Comparison of ENCODE assay signal across 19 mouse cellular contexts in the genomic region with DNA sequence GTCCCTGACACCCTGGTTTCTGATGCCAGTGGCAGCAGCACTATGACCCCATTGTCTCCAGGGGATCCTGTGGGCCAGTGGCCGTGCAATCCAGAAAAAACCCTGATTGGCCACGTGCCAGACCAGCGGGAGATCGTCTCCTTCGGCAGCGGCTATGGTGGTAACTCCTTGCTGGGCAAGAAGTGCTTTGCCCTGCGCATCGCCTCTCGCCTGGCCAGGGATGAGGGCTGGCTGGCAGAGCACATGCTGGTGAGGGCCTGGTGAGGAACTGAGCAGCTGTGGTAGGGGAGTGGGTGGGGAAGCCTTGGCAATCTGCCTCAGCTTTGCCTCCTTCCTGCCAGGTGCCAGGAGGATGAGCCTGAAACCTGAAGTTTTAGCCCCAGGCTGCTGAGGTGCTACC. TPM values are rescaled to one million over a fixed set of nuclear protein-coding genes. Genes with fewer than 3 reads are reported as not detected.
A peak's percentile ranks its signal among the peaks of the same experiment; 100 is the strongest.
DNase-seq lines count a peak whose midpoint lies in the region; ATAC-seq and TF ChIP-seq lines count a peak whose summit lies in the region.
"Had no signal": no experiment of that assay in that cellular context is flagged by ENCODE, and none has a peak within 500 bp of the region (broad histone marks: within the 10 kb centered on the region; RNA-seq: fewer than 3 reads in every experiment).

No protein-coding gene starts in this region.

- no peak for TF ChIP-seq POLR2A in myocyte (IDR thresholded peaks at IDR 0.05; ENCODE audit: insufficient read length, low read depth)

- H3ac ChIP-seq in myocyte (ENCODE audit: control insufficient read depth, insufficient read length) = no peak overlapping the region

- no peak for ATAC-seq in hindbrain, embryonic 13.5 days (ENCODE audit: low FRiP score)
- no peak for ATAC-seq in hindbrain, embryonic 12.5 days (ENCODE audit: low FRiP score)
- ATAC-seq in heart, embryonic 11.5 days (replicated peaks; ENCODE audit: insufficient number of reproducible peaks, low FRiP score, low TSS enrichment) = no peak
- ATAC-seq: inflammation-experienced regulatory T-cells, adult 6 months had no signal

- H3K4me1 ChIP-seq in hindbrain, embryonic 13.5 days (replicated peaks) = peaks cover 39% of the 10 kb centered on the region
- H3K4me1 ChIP-seq in hindbrain, embryonic 12.5 days = peaks cover 22% of the 10 kb centered on the region
- H3K4me1 ChIP-seq in heart, embryonic 11.5 days (ENCODE audit: control insufficient read depth, insufficient read depth, low read length) = peaks cover 12% of the 10 kb centered on the region

- no peak overlapping the region for H3K4me2 ChIP-seq in hindbrain, embryonic 13.5 days
- no peak overlapping the region for H3K4me2 ChIP-seq in hindbrain, embryonic 12.5 days (replicated peaks)
- no peak overlapping the region for H3K4me2 ChIP-seq in myocyte (ENCODE audit: low read depth)
- no peak overlapping the region for H3K4me2 ChIP-seq in heart, embryonic 11.5 days
- H3K4me2 ChIP-seq: embryonic facial prominence, embryonic 15.5 days; midbrain, embryonic 12.5 days had no signal

- 65% methylated on average over 9 of the region's 9 CpGs for WGBS in hindbrain, embryonic 13.5 days
- WGBS in hindbrain, embryonic 12.5 days = 79% methylated on average over 9 of the region's 9 CpGs
- WGBS in heart, embryonic 11.5 days (ENCODE audit: insufficient replicate concordance) = 84% methylated on average over 9 of the region's 9 CpGs

- H3K79me2 ChIP-seq in myocyte (ENCODE audit: control insufficient read depth, insufficient read depth) = peaks cover 34% of the 10 kb centered on the region

- H3K27ac ChIP-seq in hindbrain, embryonic 13.5 days = no peak overlapping the region
- H3K27ac ChIP-seq in hindbrain, embryonic 12.5 days = no peak overlapping the region
- no peak overlapping the region for H3K27ac ChIP-seq in heart, embryonic 11.5 days (ENCODE audit: low read depth, low read length)
- H3K27ac ChIP-seq: embryonic facial prominence, embryonic 15.5 days; heart, embryonic 10.5 days; kidney, postnatal 0 days; midbrain, embryonic 12.5 days had no signal

- peak overlapping the region; percentile 46; the same call in 1 of the 2 replicates for H3K9ac ChIP-seq in hindbrain, embryonic 13.5 days
- no peak overlapping the region for H3K9ac ChIP-seq in hindbrain, embryonic 12.5 days
- H3K9ac ChIP-seq in heart, embryonic 11.5 days (ENCODE audit: low read depth, low read length) = no peak overlapping the region
- H3K9ac ChIP-seq: embryonic facial prominence, embryonic 15.5 days; midbrain, embryonic 12.5 days had no signal

- H3K36me3 ChIP-seq in hindbrain, embryonic 13.5 days = peaks cover 42% of the 10 kb centered on the region
- H3K36me3 ChIP-seq in hindbrain, embryonic 12.5 days = peaks cover 32% of the 10 kb centered on the region
- H3K36me3 ChIP-seq in myocyte (ENCODE audit: control insufficient read depth, insufficient read depth) = peaks cover 68% of the 10 kb centered on the region
- H3K36me3 ChIP-seq in heart, embryonic 11.5 days (ENCODE audit: control insufficient read depth, insufficient read depth, low read length) = peaks cover 8% of the 10 kb centered on the region; the same call in 1 of the 2 replicates

- peaks cover 1% of the 10 kb centered on the region; the same call in 1 of the 2 replicates for H3K27me3 ChIP-seq in hindbrain, embryonic 13.5 days
- no peaks in the 10 kb centered on the region for H3K27me3 ChIP-seq in hindbrain, embryonic 12.5 days
- H3K27me3 ChIP-seq in myocyte (ENCODE audit: control insufficient read depth, insufficient read depth, insufficient read length) = no peaks in the 10 kb centered on the region
- H3K27me3 ChIP-seq in heart, embryonic 11.5 days (ENCODE audit: control insufficient read depth, insufficient read depth, low read length) = no peaks in the 10 kb centered on the region
- H3K27me3 ChIP-seq: CH12.LX; embryonic facial prominence, embryonic 15.5 days; midbrain, embryonic 12.5 days had no signal

- peak; percentile 40 for DNase-seq in adrenal gland, postnatal 10 days
- DNase-seq in adrenal gland, postnatal 4 days (ENCODE audit: low spot score in 2 of 2) = no peak
- DNase-seq in right cerebral cortex, postnatal 4 days = peak; percentile 31
- DNase-seq in right cerebral cortex, adult 2 months (ENCODE audit: low spot score in 2 of 2) = no peak
- DNase-seq: gastrocnemius, postnatal 14 days; lung, adult 2 months; lung, postnatal 4 days had no signal

- no peaks in the 10 kb centered on the region for H3K9me3 ChIP-seq in hindbrain, embryonic 13.5 days
- no peaks in the 10 kb centered on the region for H3K9me3 ChIP-seq in hindbrain, embryonic 12.5 days (replicated peaks)
- H3K9me3 ChIP-seq in heart, embryonic 11.5 days (replicated peaks; ENCODE audit: control insufficient read depth, low read length) = no peaks in the 10 kb centered on the region
- H3K9me3 ChIP-seq: embryonic facial prominence, embryonic 15.5 days; heart, embryonic 10.5 days; midbrain, embryonic 12.5 days had no signal

- no peak overlapping the region for H3K4me3 ChIP-seq in hindbrain, embryonic 13.5 days
- no peak overlapping the region for H3K4me3 ChIP-seq in hindbrain, embryonic 12.5 days
- no peak overlapping the region for H3K4me3 ChIP-seq in myocyte
- H3K4me3 ChIP-seq in heart, embryonic 11.5 days (ENCODE audit: low read depth, low read length) = no peak overlapping the region
- H3K4me3 ChIP-seq: embryonic facial prominence, embryonic 15.5 days; heart, embryonic 10.5 days; midbrain, embryonic 12.5 days had no signal

TF ChIP-seq in myocyte, 11 proteins besides CTCF, POLR2A, EP300 and RAD21:
- TF ChIP-seq MYOG (IDR thresholded peaks at IDR 0.05; ENCODE audit: control insufficient read depth in 1 of 3, insufficient read depth in 1 of 3, insufficient read length in 2 of 3, low read depth in 2 of 3) (peak in 1 of 3 experiments; percentile 24), POLR2AphosphoS2 (IDR thresholded peaks at IDR 0.05; ENCODE audit: insufficient read length, low read depth) (peak; percentile 64), E2F4 (IDR thresholded peaks at IDR 0.05; ENCODE audit: insufficient read depth) (no peak), MYOD1 (IDR thresholded peaks at IDR 0.05; ENCODE audit: control insufficient read depth in 1 of 3, insufficient read length in 2 of 3, low read depth in 2 of 3) (peak in 1 of 3 experiments; percentile 34)
TF ChIP-seq in myocyte: peak in this region for 3.

RNA-seq across cellular contexts. Expression of gene Pck2, which starts 4.3 kb away (rescaled TPM):
- total RNA-seq in adrenal gland, postnatal 10 days (2021) = 10 to 100 TPM; 45.2 to 51.4 TPM
- total RNA-seq in adrenal gland, postnatal 4 days (2021) = 10 to 100 TPM; 63.4 to 64.0 TPM
- 20.7 and 21.5 TPM in 2 replicates for polyA plus RNA-seq in hindbrain, embryonic 13.5 days (2015; fragmentation: Nextera tagmentation; extraction: Ambion mirVana)
- polyA plus RNA-seq in hindbrain, embryonic 12.5 days (2016; fragmentation: Nextera tagmentation; extraction: Ambion mirVana) = 22.3 and 23.6 TPM in 2 replicates
- 252 TPM for polyA plus RNA-seq in myocyte (2012; fragmentation: generic; extraction: Trizol)
- 28.0 and 33.0 TPM in 2 replicates for polyA plus RNA-seq in heart, embryonic 11.5 days (2014; fragmentation: Nextera tagmentation; extraction: Ambion mirVana)

RNA-seq across cellular contexts. Expression of gene Dcaf11, which starts 15.5 kb away (rescaled TPM):
- total RNA-seq in adrenal gland, postnatal 10 days (2021) = 10 to 100 TPM; 85.2 to 89.5 TPM
- 10 to 100 TPM; 84.6 to 91.6 TPM for total RNA-seq in adrenal gland, postnatal 4 days (2021)
- 124 and 130 TPM in 2 replicates for polyA plus RNA-seq in hindbrain, embryonic 13.5 days (2015; fragmentation: Nextera tagmentation; extraction: Ambion mirVana)
- 104 and 106 TPM in 2 replicates for polyA plus RNA-seq in hindbrain, embryonic 12.5 days (2016; fragmentation: Nextera tagmentation; extraction: Ambion mirVana)
- polyA plus RNA-seq in myocyte (2012; fragmentation: generic; extraction: Trizol) = 38.7 TPM
- polyA plus RNA-seq in heart, embryonic 11.5 days (2014; fragmentation: Nextera tagmentation; extraction: Ambion mirVana) = 61.3 and 71.1 TPM in 2 replicates

RNA-seq across cellular contexts. Expression of gene A730061H03Rik, which starts 15.9 kb away (rescaled TPM):
- total RNA-seq in adrenal gland, postnatal 10 days (2021) = under 1 TPM in 1 of 2 experiments, not detected in 1; 0.66 TPM
- total RNA-seq in adrenal gland, postnatal 4 days (2021) = 1 to 10 TPM; 1.0 to 1.2 TPM
- 0.71 and 2.0 TPM in 2 replicates for polyA plus RNA-seq in hindbrain, embryonic 13.5 days (2015; fragmentation: Nextera tagmentation; extraction: Ambion mirVana)
- polyA plus RNA-seq in hindbrain, embryonic 12.5 days (2016; fragmentation: Nextera tagmentation; extraction: Ambion mirVana) = 0.62 TPM in 1 of 2 replicates, not detected in the other
- 0.48 TPM for polyA plus RNA-seq in myocyte (2012; fragmentation: generic; extraction: Trizol)
- polyA plus RNA-seq in heart, embryonic 11.5 days (2014; fragmentation: Nextera tagmentation; extraction: Ambion mirVana) = 1.0 and 1.3 TPM in 2 replicates
- total RNA-seq: gastrocnemius, postnatal 14 days; left cerebral cortex, postnatal 10 days; liver, adult 2 months had no signal
- polyA plus RNA-seq: midbrain, embryonic 12.5 days had no signal

RNA-seq across cellular contexts. Expression of gene Nrl, which starts 19.6 kb away (rescaled TPM):
- total RNA-seq in adrenal gland, postnatal 10 days (2021) = not detected
- not detected for total RNA-seq in adrenal gland, postnatal 4 days (2021)
- 0.05 and 0.10 TPM in 2 replicates for polyA plus RNA-seq in hindbrain, embryonic 13.5 days (2015; fragmentation: Nextera tagmentation; extraction: Ambion mirVana)
- polyA plus RNA-seq in hindbrain, embryonic 12.5 days (2016; fragmentation: Nextera tagmentation; extraction: Ambion mirVana) = not detected in 2 replicates
- not detected for polyA plus RNA-seq in myocyte (2012; fragmentation: generic; extraction: Trizol)
- polyA plus RNA-seq in heart, embryonic 11.5 days (2014; fragmentation: Nextera tagmentation; extraction: Ambion mirVana) = not detected in 2 replicates
- total RNA-seq: gastrocnemius, postnatal 14 days; liver, adult 2 months had no signal
- polyA plus RNA-seq: embryonic facial prominence, embryonic 15.5 days; heart, embryonic 10.5 days; kidney, postnatal 0 days; liver, adult 2 months; lung, adult 2 months; midbrain, embryonic 12.5 days had no signal

RNA-seq across cellular contexts. Expression of gene Fitm1, which starts 31.1 kb away (rescaled TPM):
- total RNA-seq in adrenal gland, postnatal 10 days (2021) = 10 to 100 TPM; 11.0 to 38.6 TPM
- 1 to 10 TPM; 6.5 to 10.0 TPM for total RNA-seq in adrenal gland, postnatal 4 days (2021)
- 0.40 and 0.54 TPM in 2 replicates for polyA plus RNA-seq in hindbrain, embryonic 13.5 days (2015; fragmentation: Nextera tagmentation; extraction: Ambion mirVana)
- 1.4 and 4.2 TPM in 2 replicates for polyA plus RNA-seq in hindbrain, embryonic 12.5 days (2016; fragmentation: Nextera tagmentation; extraction: Ambion mirVana)
- 12.8 TPM for polyA plus RNA-seq in myocyte (2012; fragmentation: generic; extraction: Trizol)
- 107 and 108 TPM in 2 replicates for polyA plus RNA-seq in heart, embryonic 11.5 days (2014; fragmentation: Nextera tagmentation; extraction: Ambion mirVana)
- total RNA-seq: CH12.LX; left cerebral cortex, postnatal 10 days had no signal
- polyA plus RNA-seq: inflammation-experienced regulatory T-cells, adult 6 months; midbrain, embryonic 12.5 days had no signal

Comparison
In these comparisons a context has a peak if more than half of its experiments do, and no peak if none do; other contexts are left out.
1. DNase-seq: peak in adrenal gland, postnatal 10 days (single experiment) and right cerebral cortex, postnatal 4 days (single experiment); none in adrenal gland, postnatal 4 days (0 of 2) and right cerebral cortex, adult 2 months (0 of 2).